Mouse (Mus musculus): ENCODE measurements around the gene Bloc1s2.

DNA sequence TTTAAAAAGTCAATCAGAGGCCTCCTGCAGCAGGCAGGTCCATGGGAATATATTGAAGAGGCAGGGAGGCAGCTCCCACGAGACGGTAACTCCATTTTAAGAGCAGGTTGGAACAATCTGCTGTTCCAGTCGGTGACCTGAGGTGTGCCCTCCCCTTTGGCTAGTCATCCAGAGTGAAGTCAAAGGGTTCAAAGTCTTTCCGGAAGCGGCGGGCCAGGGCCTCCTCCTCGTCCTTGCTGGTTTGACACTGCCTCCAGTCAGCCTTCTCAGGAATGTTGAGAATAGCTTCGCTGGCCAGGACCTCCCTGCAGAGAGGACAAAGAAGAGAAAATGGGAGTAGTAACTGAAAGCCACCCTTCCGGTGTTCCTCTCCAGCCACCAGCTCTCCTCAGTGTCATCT lies 35.9 kb downstream of the Bloc1s2 start:
- no peak for TF ChIP-seq MAZ (IDR thresholded peaks at IDR 0.05; ENCODE audit: low read depth, low read length)
- no peak for TF ChIP-seq HCFC1 (IDR thresholded peaks at IDR 0.05; ENCODE audit: low read depth, low read length)
- TF ChIP-seq POLR2A (IDR thresholded peaks at IDR 0.05; ENCODE audit: low read depth, low read length) = no peak
- no peak for TF ChIP-seq NELFE (IDR thresholded peaks at IDR 0.05; ENCODE audit: low read depth, low read length)
- TF ChIP-seq CTCF (conservative IDR thresholded peaks at IDR 0.05 in 1 of 2, IDR thresholded peaks at IDR 0.05 in 1 of 2; ENCODE audit: low read depth in 2 of 2, low read length in 2 of 2) = no peak
